Mouse (Mus musculus) neural tube, embryonic 15.5 days (tissue): ENCODE results near the gene Tet1. TPM values are rescaled to one million over a fixed set of nuclear protein-coding genes. Genes with fewer than 3 reads are reported as not detected.
A peak's percentile ranks its signal among the peaks of the same experiment; 100 is the strongest.
"Not testable (repeated sequence)": the region's sequence is repeated elsewhere in the genome, so short reads cannot be mapped to it uniquely, and the experiment has no call there.

Source experiments
- ATAC-seq: fragments of 200-750 bp; cut with Nextera tagmentation; 2 replicates; pipeline ENCODE4 v1.8.0; 2017; ENCODE audit warnings: mild to moderate bottlenecking, moderate TSS enrichment, moderate library complexity; ENCODE audit not compliant: low FRiP score
- H3K27ac ChIP-seq: fragments of 300-500 bp; sonication (generic); replicated peaks from 2 replicates; pipeline ENCODE4 v1.5.1; 2015; ENCODE audit warnings: mild to moderate bottlenecking, inconsistent platforms
- H3K27me3 ChIP-seq: fragments of 300-500 bp; sonication (generic); replicated peaks from 2 replicates; pipeline ENCODE4 v1.6.1; 2015; ENCODE audit warnings: inconsistent platforms
- H3K36me3 ChIP-seq: fragments of 300-500 bp; sonication (generic); 2 replicates; pipeline ENCODE4 v1.6.1; 2015; ENCODE audit warnings: inconsistent platforms
- H3K4me1 ChIP-seq: fragments of 300-500 bp; sonication (generic); 2 replicates; pipeline ENCODE4 v1.6.1; 2015; ENCODE audit warnings: inconsistent platforms
- H3K4me2 ChIP-seq: fragments of 300-500 bp; sonication (generic); 2 replicates; pipeline ENCODE4 v1.6.1; 2015; ENCODE audit warnings: inconsistent platforms, mild to moderate bottlenecking, moderate library complexity
- H3K4me3 ChIP-seq: fragments of 300-500 bp; sonication (generic); replicated peaks from 2 replicates; pipeline ENCODE4 v1.5.1; 2015; ENCODE audit warnings: mild to moderate bottlenecking, inconsistent platforms
- H3K9ac ChIP-seq: fragments of 300-500 bp; sonication (generic); replicated peaks from 2 replicates; pipeline ENCODE4 v1.6.1; 2015; ENCODE audit warnings: mild to moderate bottlenecking, inconsistent platforms
- H3K9me3 ChIP-seq: fragments of 300-500 bp; sonication (generic); replicated peaks from 2 replicates; pipeline ENCODE4 v1.6.1; 2016; ENCODE audit warnings: inconsistent platforms
- WGBS: fragments of 180-500 bp; shearing (Covaris S2); methylation state at CpG from one replicate; pipeline ENCODE4 v1.1.7; 2015; ENCODE audit warnings: mixed read lengths; 5-methylcytosine and 5-hydroxymethylcytosine counted together
- polyA plus RNA-seq: library from polyadenylated mRNA; unstranded; fragments of >200 nt; fragmentation: Nextera tagmentation; extraction: Ambion mirVana; gene quantifications from 2 replicates; pipeline ENCODE4 v1.2.1, GENCODE M21; 2015

Gene Tet1
- polyA plus RNA-seq, 1 experiment from 2014 or later, result 37.8 TPM

DNA sequence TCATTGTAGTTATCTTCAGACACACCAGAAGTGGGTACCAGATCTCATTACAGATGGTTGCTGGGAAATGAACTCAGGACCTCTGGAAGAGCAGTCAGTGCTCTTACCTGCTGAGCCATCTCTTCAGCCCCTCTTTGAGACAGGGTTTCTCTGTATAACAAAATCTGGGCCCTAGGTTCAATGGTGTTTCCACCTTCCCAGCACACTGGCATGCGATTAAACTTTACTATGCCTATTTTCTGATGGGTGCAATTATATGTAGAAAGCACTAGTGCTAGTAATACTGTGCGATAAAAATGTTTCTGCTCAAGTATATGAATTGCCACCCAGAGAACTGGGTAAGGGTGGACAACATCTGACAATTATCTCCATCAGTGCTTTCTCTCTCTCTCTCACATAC is 105.5 kb downstream of the Tet1 start:
- Histone ChIP-seq H3K4me1 (no peaks in the 10 kb centered on the region), H3K4me2 (no peak overlapping the region), H3K9ac (no peak overlapping the region), H3K27ac (no peak overlapping the region), H3K4me3 (no peak overlapping the region), H3K9me3 (no peaks in the 10 kb centered on the region), H3K36me3 (0 out of 2 replicates have a peak, but pooled peaks cover 5% of the 10 kb centered on the region), H3K27me3 (no peaks in the 10 kb centered on the region)
- WGBS, result 99% methylated on average over 2 of the region's 2 CpGs
- ATAC-seq, result no peak

GRCm38 (mm10) chr10:62794221-62794620 is 114.6 kb downstream of the Tet1 start:
- H3K4me2 ChIP-seq, result no peak overlapping the region
- ATAC-seq, result no peak
- H3K9me3 ChIP-seq, result no peaks in the 10 kb centered on the region
- peaks cover 19% of the 10 kb centered on the region for H3K4me1 ChIP-seq
- no peak overlapping the region for H3K4me3 ChIP-seq
- peaks cover 11% of the 10 kb centered on the region for H3K36me3 ChIP-seq
- WGBS, result over 99% methylated on average over 4 of the region's 4 CpGs
- no peaks in the 10 kb centered on the region for H3K27me3 ChIP-seq
- H3K9ac ChIP-seq, result no peak overlapping the region
- H3K27ac ChIP-seq, result no peak overlapping the region

GRCm38 (mm10) chr10:62793091-62793453 is 115.7 kb downstream of the Tet1 start:
- Histone ChIP-seq H3K9ac (0 out of 2 replicates have a peak overlapping the region, but pooled peaks have one; percentile 21), H3K27ac (peak overlapping the region; percentile 94), H3K4me2 (peak overlapping the region; percentile 70), H3K9me3 (no peaks in the 10 kb centered on the region), H3K4me3 (peak overlapping the region; percentile 98), H3K4me1 (peaks cover 23% of the 10 kb centered on the region), H3K27me3 (no peaks in the 10 kb centered on the region), H3K36me3 (peaks cover 20% of the 10 kb centered on the region)
- ATAC-seq, result peak; percentile 25
- WGBS, result 39% methylated on average over 2 of the region's 2 CpGs

- ATAC-seq, result peak; percentile 99
- Histone ChIP-seq H3K4me2 (peak within 1 kb of the TSS; percentile 70), H3K4me3 (peak within 1 kb of the TSS; percentile 98), H3K27ac (peak within 1 kb of the TSS; percentile 94), H3K9ac (peak within 1 kb of the TSS; percentile 97), H3K9me3 (no peaks in the 10 kb centered on the region), H3K4me1 (peaks cover 23% of the 10 kb centered on the region), H3K27me3 (no peaks in the 10 kb centered on the region), H3K36me3 (peaks cover 26% of the 10 kb centered on the region)
- 3% methylated on average over 55 of the region's 55 CpGs for WGBS
Observed at GRCm38 (mm10) chr10:62792177-62793090, 116.4 kb downstream of the Tet1 start, which contains the start of gene Ccar1. Gene Ccar1, minus strand, starts transcription at chr10:62792286.

DNA sequence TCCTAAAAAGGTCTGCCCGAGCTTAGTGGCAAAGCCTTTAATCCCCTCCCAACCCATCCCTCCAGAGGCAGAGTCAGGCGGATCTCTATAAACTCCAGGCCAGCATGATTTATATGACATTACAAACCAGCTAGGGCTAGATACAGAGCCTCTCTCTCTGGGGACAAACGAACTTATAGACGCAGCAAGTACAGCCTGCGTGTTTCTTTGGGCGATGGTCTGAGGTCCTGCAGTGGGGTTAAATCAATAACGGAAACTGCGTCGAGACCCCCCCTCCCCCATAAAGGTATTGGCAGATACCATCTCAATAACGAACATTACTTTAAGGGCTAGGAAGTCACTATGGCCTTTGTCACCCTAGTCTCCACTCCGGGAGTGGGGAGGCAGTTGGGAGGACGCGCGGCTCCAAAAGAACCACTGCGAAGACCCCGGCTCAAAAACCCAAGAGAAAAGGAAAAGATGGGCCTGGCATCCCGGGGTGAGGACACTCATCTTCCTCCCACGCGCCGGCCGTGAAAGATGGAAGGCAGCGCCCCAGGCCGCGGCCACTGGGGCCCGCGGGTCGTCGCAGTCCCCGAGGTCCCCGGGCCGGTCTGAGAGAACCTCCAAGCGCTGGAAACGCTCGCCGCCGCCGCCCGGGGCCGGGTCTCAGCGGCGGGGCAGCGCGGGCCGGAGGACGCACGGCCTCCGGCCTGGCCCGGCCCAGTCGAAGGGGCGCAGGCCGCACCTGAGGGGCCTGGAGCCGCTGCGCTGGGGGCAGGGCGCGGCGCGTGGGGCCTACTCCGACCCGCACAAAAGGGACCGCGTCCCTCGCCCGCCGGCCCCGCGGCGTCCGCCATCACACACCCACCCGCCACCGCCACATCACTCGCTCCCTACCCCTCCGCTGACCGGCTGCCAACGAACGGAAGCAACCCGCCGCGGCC is 117.3 kb downstream of the Tet1 start:
- Histone ChIP-seq H3K36me3 (peaks cover 34% of the 10 kb centered on the region), H3K27ac (peak overlapping the region; percentile 94), H3K4me1 (peaks cover 23% of the 10 kb centered on the region), H3K9ac (peak overlapping the region; percentile 97), H3K4me2 (peak overlapping the region; percentile 70), H3K27me3 (no peaks in the 10 kb centered on the region), H3K4me3 (peak overlapping the region; percentile 98), H3K9me3 (no peaks in the 10 kb centered on the region)
- 1% methylated on average over 50 of the region's 78 CpGs for WGBS
- ATAC-seq, result peak; percentile 82

DNA sequence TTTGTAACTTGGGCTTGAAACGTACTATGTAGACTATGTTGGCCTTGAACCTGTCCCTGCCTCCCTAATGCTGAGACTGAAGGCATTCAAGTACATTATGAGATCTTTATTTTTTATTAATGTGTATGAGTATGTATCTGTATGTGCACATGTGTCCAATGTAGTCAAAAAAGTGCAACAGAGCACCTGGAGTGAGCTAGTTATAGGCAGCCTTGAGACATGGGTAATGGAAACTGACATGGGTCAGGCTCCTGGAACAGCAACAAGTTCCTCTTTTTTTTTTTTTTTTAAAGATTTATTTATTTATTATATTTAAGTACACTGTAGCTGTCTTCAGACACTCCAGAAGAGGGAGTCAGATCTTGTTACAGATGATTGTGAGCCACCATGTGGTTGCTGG is 127.0 kb downstream of the Tet1 start:
- not testable (repeated sequence) for H3K9me3 ChIP-seq, H3K4me1 ChIP-seq, ATAC-seq, H3K27me3 ChIP-seq, H3K4me3 ChIP-seq, H3K4me2 ChIP-seq, H3K27ac ChIP-seq, H3K9ac ChIP-seq
- 97% methylated on average over 1 of the region's 1 CpGs for WGBS
- peaks cover 82% of the 10 kb centered on the region for H3K36me3 ChIP-seq

Other genes with a start within 250 kb of the Tet1 start
- 3.2 and 3.3 TPM in 2 replicates for gene Stox1, start 182.9 kb downstream of the Tet1 start, polyA plus RNA-seq
- 87.7 and 102 TPM in 2 replicates for gene Ccar1, start 116.7 kb downstream of the Tet1 start, polyA plus RNA-seq
- 13.9 and 14.8 TPM in 2 replicates for gene Slc25a16, start 11.6 kb upstream of the Tet1 start, polyA plus RNA-seq
- gene Dna2, start 38.0 kb upstream of the Tet1 start, polyA plus RNA-seq, result 4.8 and 9.6 TPM in 2 replicates
- gene Rufy2, start 71.2 kb upstream of the Tet1 start, polyA plus RNA-seq, result 59.5 and 61.5 TPM in 2 replicates
- gene Hnrnph3, start 115.2 kb upstream of the Tet1 start, polyA plus RNA-seq, result 116 and 117 TPM in 2 replicates
- 0.81 and 1.00 TPM in 2 replicates for gene Pbld2, start 115.3 kb upstream of the Tet1 start, polyA plus RNA-seq
- 0.73 and 1.0 TPM in 2 replicates for gene Pbld1, start 151.2 kb upstream of the Tet1 start, polyA plus RNA-seq
- 2.7 and 3.8 TPM in 2 replicates for gene Atoh7, start 190.7 kb upstream of the Tet1 start, polyA plus RNA-seq